Mouse (Mus musculus): ENCODE measurements around the gene Ins2. TPM values are rescaled to one million over a fixed set of nuclear protein-coding genes. Genes with fewer than 3 reads are reported as not detected.

Gene Ins2
- polyA plus RNA-seq, 1 experiment from 2014 or later: 272 TPM

- Histone ChIP-seq H3K4me1 (replicated peaks) (peaks cover 8% of the 10 kb centered on the region; the same call in 1 of the 2 replicates), H3K4me2 (replicated peaks) (peak overlapping the region; percentile 73), H3K27me3 (replicated peaks) (peaks cover 55% of the 10 kb centered on the region), H3K9ac (no peak overlapping the region; the same call in 1 of the 2 replicates), H3K27ac (peak overlapping the region; percentile 41), H3K9me3 (no peaks in the 10 kb centered on the region), H3K36me3 (0 out of 2 replicates have a peak, but pooled peaks cover 6% of the 10 kb centered on the region), H3K4me3 (replicated peaks) (no peak overlapping the region)
- WGBS: 22% methylated on average over 18 of the region's 18 CpGs
- ATAC-seq: no peak
These were observed 89.5 kb downstream of the Ins2 start for GRCm38 (mm10) chr7:142653726-142654125.

GRCm38 (mm10) chr7:142646676-142647075 lies 96.5 kb downstream of the Ins2 start:
- Histone ChIP-seq H3K4me2 (replicated peaks) (no peak overlapping the region), H3K4me3 (replicated peaks) (no peak overlapping the region), H3K27ac (no peak overlapping the region), H3K36me3 (no peaks in the 10 kb centered on the region), H3K4me1 (replicated peaks) (peaks cover 3% of the 10 kb centered on the region; the same call in 1 of the 2 replicates), H3K9me3 (no peaks in the 10 kb centered on the region), H3K9ac (no peak overlapping the region), H3K27me3 (replicated peaks) (no peaks in the 10 kb centered on the region)
- WGBS: 37% methylated on average over 6 of the region's 6 CpGs
- no peak for ATAC-seq

- H3K27me3 ChIP-seq (replicated peaks): no peaks in the 10 kb centered on the region
These were observed 98.1 kb downstream of the Ins2 start for GRCm38 (mm10) chr7:142645045-142645444.

GRCm38 (mm10) chr7:142636178-142636577 lies 107.0 kb downstream of the Ins2 start:
- no peak overlapping the region for H3K9ac ChIP-seq
- H3K4me3 ChIP-seq (replicated peaks): no peak overlapping the region
- H3K27me3 ChIP-seq (replicated peaks): no peaks in the 10 kb centered on the region
- H3K36me3 ChIP-seq: no peaks in the 10 kb centered on the region
- no peaks in the 10 kb centered on the region for H3K9me3 ChIP-seq
- no peak overlapping the region for H3K27ac ChIP-seq
- no peak for ATAC-seq
- H3K4me1 ChIP-seq (replicated peaks): no peaks in the 10 kb centered on the region
- H3K4me2 ChIP-seq (replicated peaks): no peak overlapping the region

More at GRCm38 (mm10) chr7:142645045-142645444, 98.1 kb downstream of the Ins2 start:
- Histone ChIP-seq H3K9ac (no peak overlapping the region), H3K9me3 (no peaks in the 10 kb centered on the region), H3K27ac (no peak overlapping the region), H3K36me3 (no peaks in the 10 kb centered on the region), H3K4me2 (replicated peaks) (no peak overlapping the region), H3K4me1 (replicated peaks) (peaks cover 3% of the 10 kb centered on the region; the same call in 1 of the 2 replicates), H3K4me3 (replicated peaks) (no peak overlapping the region)
- ATAC-seq: no peak
- 36% methylated on average over 5 of the region's 5 CpGs for WGBS

GRCm38 (mm10) chr7:142630691-142631090 lies 112.5 kb downstream of the Ins2 start:
- no peak for ATAC-seq
- Histone ChIP-seq H3K27me3 (replicated peaks) (no peaks in the 10 kb centered on the region), H3K9me3 (no peaks in the 10 kb centered on the region), H3K27ac (no peak overlapping the region), H3K9ac (no peak overlapping the region), H3K4me2 (replicated peaks) (no peak overlapping the region), H3K36me3 (no peaks in the 10 kb centered on the region), H3K4me3 (replicated peaks) (no peak overlapping the region), H3K4me1 (replicated peaks) (no peaks in the 10 kb centered on the region)
- 71% methylated on average over 10 of the region's 10 CpGs for WGBS

- WGBS: 84% methylated on average over 6 of the region's 6 CpGs
- no peaks in the 10 kb centered on the region for H3K4me1 ChIP-seq (replicated peaks)
- no peaks in the 10 kb centered on the region for H3K36me3 ChIP-seq
- ATAC-seq: no peak
- no peaks in the 10 kb centered on the region for H3K27me3 ChIP-seq (replicated peaks)
- H3K9ac ChIP-seq: no peak overlapping the region
- no peak overlapping the region for H3K27ac ChIP-seq
- no peak overlapping the region for H3K4me3 ChIP-seq (replicated peaks)
- no peak overlapping the region for H3K4me2 ChIP-seq (replicated peaks)
- H3K9me3 ChIP-seq: no peaks in the 10 kb centered on the region
These were observed 113.4 kb downstream of the Ins2 start for GRCm38 (mm10) chr7:142629806-142630205.

MicroRNAs encoded within 50 kb of the gene (microRNA counts, 519-probe panel; counts per million panel counts)
- 2,331 counts per million, percentile 61 among the panel's probes with 10 or more counts for microRNA mmu-miR-483

Other genes starting within 250 kb of the Ins2 start
- 1.4 and 4.3 TPM in 2 replicates for gene Tnnt3, start 244.5 kb downstream of the Ins2 start, polyA plus RNA-seq (2015; fragmentation: Nextera tagmentation; extraction: Ambion mirVana)
- 44.9 and 57.4 TPM in 2 replicates for gene Mrpl23, start 210.7 kb downstream of the Ins2 start, polyA plus RNA-seq (2015; fragmentation: Nextera tagmentation; extraction: Ambion mirVana)
- gene Igf2, start 76.6 kb downstream of the Ins2 start, polyA plus RNA-seq (2015; fragmentation: Nextera tagmentation; extraction: Ambion mirVana): 958 and 978 TPM in 2 replicates
- 1.0 and 1.4 TPM in 2 replicates for gene Gm49394, start 73.4 kb downstream of the Ins2 start, polyA plus RNA-seq (2015; fragmentation: Nextera tagmentation; extraction: Ambion mirVana)
- gene Th, start 187.7 kb upstream of the Ins2 start, polyA plus RNA-seq (2015; fragmentation: Nextera tagmentation; extraction: Ambion mirVana): 7.7 and 11.3 TPM in 2 replicates
- gene Ascl2, start 225.9 kb upstream of the Ins2 start, polyA plus RNA-seq (2015; fragmentation: Nextera tagmentation; extraction: Ambion mirVana): 12.2 and 12.6 TPM in 2 replicates

All from intestine, embryonic 15.5 days (tissue).